36 mouse cellular contexts compared by ENCODE assay signal in the genomic region with DNA sequence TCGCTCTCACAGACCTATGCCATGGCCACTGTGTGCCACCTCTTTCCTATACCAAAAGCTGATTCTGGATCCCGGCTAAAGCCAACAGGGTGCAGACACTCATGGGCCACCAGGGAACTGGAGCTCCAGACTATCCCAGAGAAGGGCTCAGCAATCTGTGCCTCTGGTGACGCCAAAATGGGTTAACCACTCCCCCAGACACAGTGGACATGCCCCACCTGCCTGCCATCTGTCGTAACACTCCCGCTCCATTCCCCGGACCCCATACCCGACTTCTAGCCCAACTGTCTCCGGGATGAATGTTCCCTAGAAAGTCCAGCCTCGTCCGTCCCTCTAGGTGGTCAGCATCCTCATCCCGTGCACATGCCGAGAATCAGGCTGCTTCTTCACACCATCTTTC. TPM values are rescaled to one million over a fixed set of nuclear protein-coding genes. Genes with fewer than 3 reads are reported as not detected.
"Had no signal": no experiment of that assay in that cellular context is flagged by ENCODE, and none has a peak within 500 bp of the region (broad histone marks: within the 10 kb centered on the region; RNA-seq: fewer than 3 reads in every experiment).

No protein-coding gene starts in this region.

- H3K4me2 ChIP-seq: limb, embryonic 12.5 days; limb, embryonic 13.5 days; limb, embryonic 15.5 days; liver, embryonic 11.5 days; liver, embryonic 12.5 days; liver, embryonic 13.5 days; liver, embryonic 15.5 days; lung, embryonic 14.5 days; lung, embryonic 15.5 days; midbrain, embryonic 11.5 days; midbrain, embryonic 12.5 days; midbrain, embryonic 13.5 days; midbrain, embryonic 15.5 days; neural tube, embryonic 12.5 days; neural tube, embryonic 13.5 days had no signal

- H3K27ac ChIP-seq: limb, embryonic 10.5 days; limb, embryonic 12.5 days; limb, embryonic 13.5 days; limb, embryonic 15.5 days; liver, embryonic 12.5 days; liver, embryonic 13.5 days; liver, embryonic 14.5 days; liver, embryonic 15.5 days; lung, embryonic 15.5 days; macrophage; midbrain, embryonic 10.5 days; midbrain, embryonic 12.5 days; midbrain, embryonic 13.5 days; midbrain, embryonic 15.5 days; neural tube, embryonic 12.5 days; neural tube, embryonic 13.5 days had no signal

- H3K36me3 ChIP-seq: limb, embryonic 10.5 days; limb, embryonic 12.5 days; limb, embryonic 13.5 days; limb, embryonic 15.5 days; liver, embryonic 12.5 days; liver, embryonic 13.5 days; liver, embryonic 15.5 days; lung, embryonic 15.5 days; midbrain, embryonic 12.5 days; midbrain, embryonic 13.5 days; midbrain, embryonic 15.5 days; neural tube, embryonic 12.5 days; neural tube, embryonic 13.5 days had no signal

- H3K9ac ChIP-seq: limb, embryonic 12.5 days; limb, embryonic 13.5 days; limb, embryonic 15.5 days; liver, embryonic 12.5 days; liver, embryonic 13.5 days; liver, embryonic 14.5 days; liver, embryonic 15.5 days; liver, postnatal 0 days; lung, embryonic 14.5 days; lung, embryonic 15.5 days; midbrain, embryonic 12.5 days; midbrain, embryonic 13.5 days; midbrain, embryonic 15.5 days; neural tube, embryonic 12.5 days; neural tube, embryonic 13.5 days had no signal

- DNase-seq: liver; liver, embryonic 13.5 days; liver, postnatal 0 days; lung, adult 18-20 months; lung, adult 2 months; lung, embryonic 14.5 days; lung, postnatal 10 days; lung, postnatal 14 days; lung, postnatal 36 days; lung, postnatal 4 days; midbrain, embryonic 14.5 days had no signal

- H3K4me1 ChIP-seq: liver, embryonic 12.5 days; liver, embryonic 13.5 days; liver, embryonic 15.5 days; midbrain, embryonic 12.5 days; midbrain, embryonic 15.5 days had no signal

- H3K9me3 ChIP-seq: limb, embryonic 10.5 days; limb, embryonic 13.5 days; limb, embryonic 15.5 days; liver, embryonic 12.5 days; liver, embryonic 13.5 days; liver, embryonic 15.5 days; lung, embryonic 15.5 days; midbrain, embryonic 10.5 days; midbrain, embryonic 12.5 days; midbrain, embryonic 13.5 days; midbrain, embryonic 15.5 days; neural tube, embryonic 12.5 days had no signal

- H3K4me3 ChIP-seq: limb, embryonic 10.5 days; limb, embryonic 12.5 days; limb, embryonic 13.5 days; limb, embryonic 15.5 days; liver, embryonic 12.5 days; liver, embryonic 13.5 days; liver, embryonic 15.5 days; lung, embryonic 15.5 days; megakaryocyte, embryonic 14.5 days; midbrain, embryonic 10.5 days; midbrain, embryonic 12.5 days; midbrain, embryonic 13.5 days; midbrain, embryonic 15.5 days; myocyte; neural tube, embryonic 12.5 days; neural tube, embryonic 13.5 days had no signal

- H3K27me3 ChIP-seq: limb, embryonic 15.5 days; liver, embryonic 12.5 days; liver, embryonic 13.5 days; liver, embryonic 15.5 days; lung, embryonic 15.5 days; midbrain, embryonic 12.5 days; midbrain, embryonic 13.5 days; midbrain, embryonic 15.5 days; neural tube, embryonic 12.5 days; neural tube, embryonic 13.5 days had no signal

- ATAC-seq: liver, embryonic 12.5 days; liver, postnatal 0 days; lung, postnatal 0 days; midbrain, embryonic 13.5 days; midbrain, embryonic 15.5 days; midbrain, embryonic 16.5 days had no signal

RNA-seq across cellular contexts. Expression of gene Ntn1, which starts 51.8 kb away (rescaled TPM):
- total RNA-seq: megakaryocyte progenitor cell, adult 5-6 weeks; megakaryocyte, adult 5-6 weeks; megakaryocyte-erythroid progenitor cell, adult 5-6 weeks; monocyte, adult 5-6 weeks had no signal
